In the genomic region with DNA sequence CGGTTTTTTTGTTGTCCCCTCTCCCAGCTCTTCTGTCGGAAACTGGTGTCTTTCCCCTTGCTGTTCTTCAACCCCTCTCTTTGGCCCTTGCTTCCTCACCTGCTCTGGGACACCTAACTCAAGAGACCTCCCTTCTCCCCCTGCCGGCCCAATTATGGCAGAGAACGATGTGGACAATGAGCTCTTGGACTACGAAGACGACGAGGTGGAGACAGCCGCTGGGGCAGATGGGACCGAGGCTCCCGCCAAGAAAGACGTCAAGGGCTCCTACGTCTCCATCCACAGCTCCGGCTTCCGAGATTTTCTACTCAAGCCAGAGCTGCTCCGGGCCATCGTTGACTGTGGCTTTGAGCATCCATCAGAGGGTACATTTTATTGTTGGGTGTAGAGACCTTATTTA, we compare ENCODE assay signal across 9 mouse cellular contexts. TPM values are rescaled to one million over a fixed set of nuclear protein-coding genes. Genes with fewer than 3 reads are reported as not detected.
DNase-seq lines count a peak whose midpoint lies in the region; ATAC-seq lines count a peak whose summit lies in the region.
"Had no signal": no experiment of that assay in that cellular context is flagged by ENCODE, and none has a peak within 500 bp of the region (broad histone marks: within the 10 kb centered on the region; RNA-seq: fewer than 3 reads in every experiment).

No protein-coding gene starts in this region.

- peak; percentile 31; the same call in 1 of the 2 replicates for ATAC-seq in erythroblast, adult 5-6 weeks (replicated peaks; ENCODE audit: low FRiP score, poor library complexity, severe bottlenecking)
- no peak for ATAC-seq in hindbrain, embryonic 11.5 days (ENCODE audit: low FRiP score)
- no peak for ATAC-seq in limb, embryonic 11.5 days (ENCODE audit: insufficient number of reproducible peaks, low FRiP score, low TSS enrichment, low read depth)
- ATAC-seq in midbrain, embryonic 14.5 days (ENCODE audit: low FRiP score, low TSS enrichment): no peak

- no peaks in the 10 kb centered on the region for H3K27me3 ChIP-seq in hindbrain, embryonic 11.5 days (ENCODE audit: control insufficient read depth, insufficient read depth, low read length)
- H3K27me3 ChIP-seq in limb, embryonic 11.5 days (ENCODE audit: control insufficient read depth, insufficient read depth, low read length): no peaks in the 10 kb centered on the region
- no peaks in the 10 kb centered on the region for H3K27me3 ChIP-seq in midbrain, embryonic 14.5 days (ENCODE audit: control insufficient read depth, insufficient read depth, low read length)

- H3K9me3 ChIP-seq in hindbrain, embryonic 11.5 days (ENCODE audit: control insufficient read depth, low read length): no peaks in the 10 kb centered on the region
- H3K9me3 ChIP-seq in limb, embryonic 11.5 days (ENCODE audit: control insufficient read depth, low read length): no peaks in the 10 kb centered on the region
- no peaks in the 10 kb centered on the region for H3K9me3 ChIP-seq in midbrain, embryonic 14.5 days (ENCODE audit: control insufficient read depth, low read length)

- H3K9ac ChIP-seq in hindbrain, embryonic 11.5 days (ENCODE audit: low read depth, low read length): peak overlapping the region; percentile 100
- peak overlapping the region; percentile 100 for H3K9ac ChIP-seq in limb, embryonic 11.5 days (ENCODE audit: low read length)
- peak overlapping the region; percentile 98 for H3K9ac ChIP-seq in midbrain, embryonic 14.5 days (replicated peaks; ENCODE audit: low read length)

- peak overlapping the region; percentile 71 for H3K4me2 ChIP-seq in hindbrain, embryonic 11.5 days (replicated peaks; ENCODE audit: low read depth, low read length)
- peak overlapping the region; percentile 94 for H3K4me2 ChIP-seq in limb, embryonic 11.5 days (ENCODE audit: low read depth, severe bottlenecking)
- peak overlapping the region; percentile 95 for H3K4me2 ChIP-seq in midbrain, embryonic 14.5 days (ENCODE audit: low read length)

- WGBS in hindbrain, embryonic 11.5 days: 7% methylated on average over 16 of the region's 16 CpGs
- WGBS in limb, embryonic 11.5 days: 8% methylated on average over 16 of the region's 16 CpGs
- WGBS in midbrain, embryonic 14.5 days: 1% methylated on average over 16 of the region's 16 CpGs

- H3K4me1 ChIP-seq in hindbrain, embryonic 11.5 days (replicated peaks; ENCODE audit: control insufficient read depth, insufficient read depth, low read length): peaks cover 24% of the 10 kb centered on the region
- peaks cover 22% of the 10 kb centered on the region for H3K4me1 ChIP-seq in limb, embryonic 11.5 days (ENCODE audit: control insufficient read depth, insufficient read depth, low read length)
- peaks cover 35% of the 10 kb centered on the region for H3K4me1 ChIP-seq in midbrain, embryonic 14.5 days (ENCODE audit: control insufficient read depth, insufficient read depth, low read length)

- H3K4me3 ChIP-seq in hindbrain, embryonic 11.5 days (ENCODE audit: low read depth, low read length): peak overlapping the region; percentile 97
- peak overlapping the region; percentile 98 for H3K4me3 ChIP-seq in limb, embryonic 11.5 days (ENCODE audit: low read depth, low read length)
- H3K4me3 ChIP-seq in midbrain, embryonic 14.5 days (replicated peaks; ENCODE audit: low read depth, low read length): peak overlapping the region; percentile 71

- H3K36me3 ChIP-seq in hindbrain, embryonic 11.5 days (ENCODE audit: control insufficient read depth, insufficient read depth, low read length): peaks cover 37% of the 10 kb centered on the region
- H3K36me3 ChIP-seq in limb, embryonic 11.5 days (ENCODE audit: control insufficient read depth, insufficient read depth, low read length): peaks cover 41% of the 10 kb centered on the region
- H3K36me3 ChIP-seq in midbrain, embryonic 14.5 days (ENCODE audit: control insufficient read depth, insufficient read depth, low read length): peaks cover 52% of the 10 kb centered on the region

- peak overlapping the region; percentile 98 for H3K27ac ChIP-seq in hindbrain, embryonic 11.5 days (ENCODE audit: low read depth, low read length)
- H3K27ac ChIP-seq in limb, embryonic 11.5 days (replicated peaks; ENCODE audit: low read depth, low read length): peak overlapping the region; percentile 98; the same call in 1 of the 2 replicates
- H3K27ac ChIP-seq in midbrain, embryonic 14.5 days (replicated peaks; ENCODE audit: low read depth, low read length): peak overlapping the region; percentile 97

- peak; percentile 71 for DNase-seq in adrenal gland, postnatal 10 days
- DNase-seq in adrenal gland, postnatal 4 days (ENCODE audit: low spot score in 2 of 2): no peak
- DNase-seq in ZHBTc4 (ENCODE audit: low read depth, low spot score): peak; percentile 77
- DNase-seq in hindbrain, embryonic 11.5 days (ENCODE audit: low spot score): peak; percentile 71
- peak; percentile 53 for DNase-seq in limb, embryonic 11.5 days (ENCODE audit: low spot score)
- DNase-seq in midbrain, embryonic 14.5 days: peak; percentile 70
- DNase-seq in yolk sac, embryonic 10.5 days (ENCODE audit: low spot score): peak; percentile 50

RNA-seq across cellular contexts. Expression of gene Ddx39b, which starts 1.5 kb away (rescaled TPM):
- total RNA-seq in adrenal gland, postnatal 10 days (2021): 100 to 1,000 TPM; 189 to 235 TPM
- 100 to 1,000 TPM; 364 to 387 TPM for total RNA-seq in adrenal gland, postnatal 4 days (2021)
- 65.7 and 80.5 TPM in 2 replicates for total RNA-seq in erythroblast, adult 5-6 weeks (2015; ENCODE audit: low replicate concordance)
- total RNA-seq in erythroblast, adult 5-6 weeks (2017; ENCODE audit: low replicate concordance): 48.1 and 50.2 TPM in 2 replicates
- polyA plus RNA-seq in hindbrain, embryonic 11.5 days (2014; fragmentation: Nextera tagmentation; extraction: Ambion mirVana): 633 and 640 TPM in 2 replicates
- 739 and 748 TPM in 2 replicates for polyA plus RNA-seq in limb, embryonic 11.5 days (2014; fragmentation: Nextera tagmentation; extraction: Ambion mirVana)
- polyA plus RNA-seq in midbrain, embryonic 14.5 days (2014; fragmentation: Nextera tagmentation; extraction: Ambion mirVana): 386 and 390 TPM in 2 replicates

RNA-seq across cellular contexts. Expression of gene Nfkbil1, which starts 7.5 kb away (rescaled TPM):
- total RNA-seq in adrenal gland, postnatal 10 days (2021): 10 to 100 TPM; 17.3 to 17.5 TPM
- 10 to 100 TPM; 25.6 to 26.0 TPM for total RNA-seq in adrenal gland, postnatal 4 days (2021)
- 0.58 and 1.0 TPM in 2 replicates for total RNA-seq in erythroblast, adult 5-6 weeks (2015; ENCODE audit: low replicate concordance)
- 2.2 TPM in 1 of 2 replicates, not detected in the other for total RNA-seq in erythroblast, adult 5-6 weeks (2017; ENCODE audit: low replicate concordance)
- polyA plus RNA-seq in hindbrain, embryonic 11.5 days (2014; fragmentation: Nextera tagmentation; extraction: Ambion mirVana): 2.3 and 3.7 TPM in 2 replicates
- polyA plus RNA-seq in limb, embryonic 11.5 days (2014; fragmentation: Nextera tagmentation; extraction: Ambion mirVana): 4.0 and 4.6 TPM in 2 replicates
- 3.8 and 7.3 TPM in 2 replicates for polyA plus RNA-seq in midbrain, embryonic 14.5 days (2014; fragmentation: Nextera tagmentation; extraction: Ambion mirVana)

RNA-seq across cellular contexts. Expression of gene Atp6v1g2, which starts 9.6 kb away (rescaled TPM):
- 1 to 10 TPM; 5.6 to 9.4 TPM for total RNA-seq in adrenal gland, postnatal 10 days (2021)
- total RNA-seq in adrenal gland, postnatal 4 days (2021): 10 to 100 TPM; 11.4 to 12.4 TPM
- 1.0 and 2.7 TPM in 2 replicates for total RNA-seq in erythroblast, adult 5-6 weeks (2015; ENCODE audit: low replicate concordance)
- 3.8 TPM in 1 of 2 replicates, not detected in the other for total RNA-seq in erythroblast, adult 5-6 weeks (2017; ENCODE audit: low replicate concordance)
- polyA plus RNA-seq in hindbrain, embryonic 11.5 days (2014; fragmentation: Nextera tagmentation; extraction: Ambion mirVana): 14.7 and 16.8 TPM in 2 replicates
- polyA plus RNA-seq in limb, embryonic 11.5 days (2014; fragmentation: Nextera tagmentation; extraction: Ambion mirVana): 3.9 and 5.9 TPM in 2 replicates
- 78.1 and 99.0 TPM in 2 replicates for polyA plus RNA-seq in midbrain, embryonic 14.5 days (2014; fragmentation: Nextera tagmentation; extraction: Ambion mirVana)

RNA-seq across cellular contexts. Expression of gene H2-D1, which starts 19.4 kb away (rescaled TPM):
- total RNA-seq in adrenal gland, postnatal 10 days (2021): 100 to 1,000 TPM; 105 to 116 TPM
- 10 to 100 TPM; 78.4 to 82.3 TPM for total RNA-seq in adrenal gland, postnatal 4 days (2021)
- 117 and 224 TPM in 2 replicates for total RNA-seq in erythroblast, adult 5-6 weeks (2015; ENCODE audit: low replicate concordance)
- total RNA-seq in erythroblast, adult 5-6 weeks (2017; ENCODE audit: low replicate concordance): 217 and 402 TPM in 2 replicates
- polyA plus RNA-seq in hindbrain, embryonic 11.5 days (2014; fragmentation: Nextera tagmentation; extraction: Ambion mirVana): 42.9 and 43.2 TPM in 2 replicates
- 15.7 and 16.3 TPM in 2 replicates for polyA plus RNA-seq in limb, embryonic 11.5 days (2014; fragmentation: Nextera tagmentation; extraction: Ambion mirVana)
- polyA plus RNA-seq in midbrain, embryonic 14.5 days (2014; fragmentation: Nextera tagmentation; extraction: Ambion mirVana): 68.5 and 74.3 TPM in 2 replicates

RNA-seq across cellular contexts. Expression of gene Gm16181, which starts 22.5 kb away (rescaled TPM):
- 1 to 10 TPM in 1 of 2 experiments, not detected in 1; 1.3 TPM for total RNA-seq in adrenal gland, postnatal 10 days (2021)
- not detected for total RNA-seq in adrenal gland, postnatal 4 days (2021)
- not detected in 2 replicates for total RNA-seq in erythroblast, adult 5-6 weeks (2015; ENCODE audit: low replicate concordance)
- not detected in 2 replicates for total RNA-seq in erythroblast, adult 5-6 weeks (2017; ENCODE audit: low replicate concordance)
- 0.36 and 0.43 TPM in 2 replicates for polyA plus RNA-seq in hindbrain, embryonic 11.5 days (2014; fragmentation: Nextera tagmentation; extraction: Ambion mirVana)
- not detected in 2 replicates for polyA plus RNA-seq in limb, embryonic 11.5 days (2014; fragmentation: Nextera tagmentation; extraction: Ambion mirVana)
- polyA plus RNA-seq in midbrain, embryonic 14.5 days (2014; fragmentation: Nextera tagmentation; extraction: Ambion mirVana): not detected in 2 replicates
- total RNA-seq: layer of hippocampus, postnatal 10 days had no signal

Comparison
In these comparisons a context has a peak if more than half of its experiments do, and no peak if none do; other contexts are left out.
1. DNase-seq: peak in adrenal gland, postnatal 10 days (single experiment), ZHBTc4 (single experiment), hindbrain, embryonic 11.5 days (single experiment), limb, embryonic 11.5 days (single experiment), midbrain, embryonic 14.5 days (single experiment) and yolk sac, embryonic 10.5 days (single experiment); none in adrenal gland, postnatal 4 days (0 of 2).
2. RNA of gene Nfkbil1, which starts 7.5 kb away (total RNA-seq): 25.6 to 26.0 TPM in adrenal gland, postnatal 4 days and 17.3 to 17.5 TPM in adrenal gland, postnatal 10 days; 0.58 to 2.2 TPM in erythroblast, adult 5-6 weeks; every median in the first group is over 4 times any median in the second.
3. Peak in every context shown above with its lines, with median percentiles within 50 percentile points of each other: H3K27ac ChIP-seq, H3K4me2 ChIP-seq, H3K4me3 ChIP-seq and H3K9ac ChIP-seq.